ENCODE assay signal across 24 mouse cellular contexts in the genomic region with DNA sequence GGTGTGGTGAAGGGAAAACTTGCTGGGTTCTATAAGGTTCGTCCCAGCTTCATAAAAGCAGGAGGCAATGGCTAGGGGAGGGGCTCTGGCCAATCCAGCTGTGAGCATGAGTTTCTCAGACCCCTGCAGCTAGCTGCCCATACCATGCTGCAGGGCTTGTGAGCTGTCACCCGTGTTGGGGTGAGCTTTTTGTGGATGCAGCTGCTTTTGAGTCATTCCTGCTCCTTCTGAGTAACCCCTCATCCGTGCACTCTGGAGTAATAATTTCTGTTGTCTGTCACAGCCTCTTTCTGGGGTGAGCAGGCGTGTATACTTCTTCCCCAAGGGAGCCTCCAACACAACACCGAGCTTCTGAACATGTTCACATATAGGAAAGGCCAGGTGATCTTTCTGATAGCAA. TPM values are rescaled to one million over a fixed set of nuclear protein-coding genes. Genes with fewer than 3 reads are reported as not detected.
DNase-seq lines count a peak whose midpoint lies in the region; ATAC-seq and TF ChIP-seq lines count a peak whose summit lies in the region.
"Had no signal": no experiment of that assay in that cellular context is flagged by ENCODE, and none has a peak within 500 bp of the region (broad histone marks: within the 10 kb centered on the region; RNA-seq: fewer than 3 reads in every experiment).

No protein-coding gene starts in this region.

- no peak for TF ChIP-seq CTCF in Patski (IDR thresholded peaks at IDR 0.05)
- TF ChIP-seq CTCF in intestine, postnatal 0 days (IDR thresholded peaks at IDR 0.05; ENCODE audit: low read depth) = no peak

- no peak overlapping the region for H3K4me3 ChIP-seq in kidney, embryonic 15.5 days (replicated peaks)
- H3K4me3 ChIP-seq in intestine, postnatal 0 days (ENCODE audit: low read depth, low read length) = no peak overlapping the region
- H3K4me3 ChIP-seq: forebrain, embryonic 10.5 days; heart, adult 2 months; heart, embryonic 10.5 days; heart, embryonic 13.5 days; hindbrain, embryonic 13.5 days had no signal

- ATAC-seq in kidney, embryonic 15.5 days (replicated peaks; ENCODE audit: low FRiP score) = peak; percentile 49
- peak; percentile 72 for ATAC-seq in Patski
- no peak for ATAC-seq in intestine, postnatal 0 days
- ATAC-seq: activated CD4-positive, CD25-positive, alpha-beta regulatory T cell, adult 4 months; CD4-positive, CD25-positive, alpha-beta regulatory T cell, adult 4 months; forebrain, embryonic 14.5 days; forebrain, postnatal 0 days; hindbrain, embryonic 16.5 days had no signal

- no peak overlapping the region for H3K9ac ChIP-seq in kidney, embryonic 15.5 days
- H3K9ac ChIP-seq in intestine, postnatal 0 days (ENCODE audit: low read depth, low read length) = no peak overlapping the region
- H3K9ac ChIP-seq: forebrain, postnatal 0 days; heart, embryonic 13.5 days; hindbrain, embryonic 13.5 days had no signal

- no peak overlapping the region for H3K27ac ChIP-seq in kidney, embryonic 15.5 days
- H3K27ac ChIP-seq in intestine, postnatal 0 days (ENCODE audit: low read depth, low read length) = no peak overlapping the region
- H3K27ac ChIP-seq: forebrain, embryonic 10.5 days; heart, adult 2 months; heart, embryonic 10.5 days; heart, embryonic 13.5 days; hindbrain, embryonic 13.5 days had no signal

- DNase-seq in kidney, postnatal 4 days = no peak
- DNase-seq in Patski (ENCODE audit: low read depth, low spot score) = no peak
- DNase-seq in brain, adult 2 months (ENCODE audit: low read depth, low spot score) = peak; percentile 74
- DNase-seq in retina, postnatal 1 day = peak; percentile 28
- DNase-seq: adrenal gland, adult 8-10 months; adrenal gland, postnatal 25 days; cerebellum, adult 18-20 months; cerebellum, adult 9-10 months; cerebellum, postnatal 14 days; forebrain, postnatal 0 days; gastrocnemius, postnatal 25 days; heart, adult 2 months; heart, postnatal 14 days; heart, postnatal 4 days had no signal

- no peaks in the 10 kb centered on the region; the same call in 1 of the 2 replicates for H3K9me3 ChIP-seq in kidney, embryonic 15.5 days (replicated peaks)
- H3K9me3 ChIP-seq in intestine, postnatal 0 days (ENCODE audit: control insufficient read depth) = no peaks in the 10 kb centered on the region
- H3K9me3 ChIP-seq: forebrain, embryonic 10.5 days; heart, embryonic 10.5 days; heart, embryonic 13.5 days; hindbrain, embryonic 13.5 days had no signal

- POLR2A ChIA-PET in Patski (lab: Charles Lee) = no interaction called here

- in situ Hi-C loops in Patski (cut with MboI; ENCODE audit: low pct_unique_long_range_greater_than_20kb) = no loop called here

- H3K27me3 ChIP-seq in kidney, embryonic 15.5 days = no peaks in the 10 kb centered on the region
- H3K27me3 ChIP-seq in Patski = peaks cover 6% of the 10 kb centered on the region
- H3K27me3 ChIP-seq in intestine, postnatal 0 days (replicated peaks; ENCODE audit: control insufficient read depth, insufficient read depth, low read length) = no peaks in the 10 kb centered on the region
- H3K27me3 ChIP-seq: heart, embryonic 13.5 days; hindbrain, embryonic 13.5 days had no signal

- H3K4me1 ChIP-seq in kidney, embryonic 15.5 days = peaks cover 6% of the 10 kb centered on the region
- no peaks in the 10 kb centered on the region for H3K4me1 ChIP-seq in intestine, postnatal 0 days (replicated peaks; ENCODE audit: control insufficient read depth, insufficient read depth, low read length)
- H3K4me1 ChIP-seq: forebrain, embryonic 10.5 days had no signal

- WGBS in kidney, embryonic 15.5 days = 24% methylated on average over 5 of the region's 5 CpGs
- WGBS in intestine, postnatal 0 days = 61% methylated on average over 5 of the region's 5 CpGs

- H3K36me3 ChIP-seq in kidney, embryonic 15.5 days = no peaks in the 10 kb centered on the region
- no peaks in the 10 kb centered on the region for H3K36me3 ChIP-seq in intestine, postnatal 0 days (ENCODE audit: control insufficient read depth, insufficient read depth)
- H3K36me3 ChIP-seq: forebrain, embryonic 10.5 days; heart, embryonic 10.5 days; heart, embryonic 13.5 days had no signal

- H3K4me2 ChIP-seq in kidney, embryonic 15.5 days = no peak overlapping the region
- H3K4me2 ChIP-seq in intestine, postnatal 0 days (replicated peaks; ENCODE audit: low read depth) = no peak overlapping the region
- H3K4me2 ChIP-seq: heart, embryonic 13.5 days; hindbrain, embryonic 13.5 days had no signal

- CTCF ChIA-PET in Patski (lab: Charles Lee) = no interaction called here

RNA-seq across cellular contexts. Expression of a gene that starts 57.6 kb away (rescaled TPM):
- polyA plus RNA-seq in kidney, embryonic 15.5 days (2015; fragmentation: Nextera tagmentation; extraction: Ambion mirVana) = 11.3 and 12.3 TPM in 2 replicates
- 8.8 TPM for polyA plus RNA-seq in Patski (2021)
- polyA plus RNA-seq in intestine, postnatal 0 days (2015; fragmentation: Nextera tagmentation; extraction: Ambion mirVana) = 3.5 and 3.6 TPM in 2 replicates

Comparison
In these comparisons a context has a peak if more than half of its experiments do, and no peak if none do; other contexts are left out.
1. DNase-seq: peak in brain, adult 2 months (single experiment) and retina, postnatal 1 day (single experiment); none in kidney, postnatal 4 days (0 of 2) and Patski (single experiment).